Comparison of ENCODE assay signal across 23 mouse cellular contexts in the genomic region with DNA sequence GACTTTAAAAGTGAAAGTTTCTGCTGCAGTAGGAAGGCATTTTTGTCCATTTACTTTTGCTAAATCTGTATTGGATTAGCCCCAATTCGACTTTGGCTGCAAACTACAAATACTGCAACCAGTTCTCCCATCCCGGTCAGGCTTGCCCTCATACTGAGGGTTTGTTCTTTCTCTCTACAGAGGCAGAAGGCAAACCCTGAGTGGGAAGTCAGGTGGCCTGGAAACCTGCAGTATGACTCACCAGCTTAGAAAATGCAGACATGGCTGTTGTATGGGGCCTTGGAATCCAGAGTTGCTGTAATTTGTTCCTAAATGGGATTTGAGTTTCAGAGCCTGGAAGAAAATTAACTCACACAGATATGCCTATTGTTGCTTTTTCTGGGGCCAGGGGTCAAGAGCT.
DNase-seq lines count a peak whose midpoint lies in the region; ATAC-seq and TF ChIP-seq lines count a peak whose summit lies in the region.
"Had no signal": no experiment of that assay in that cellular context is flagged by ENCODE, and none has a peak within 500 bp of the region (broad histone marks: within the 10 kb centered on the region; RNA-seq: fewer than 3 reads in every experiment).

No protein-coding gene starts in this region.

- no peaks in the 10 kb centered on the region for H3K36me3 ChIP-seq in liver, adult 2 months (ENCODE audit: control insufficient read depth, insufficient read depth, low read length)
- H3K36me3 ChIP-seq in liver, postnatal 0 days (replicated peaks; ENCODE audit: insufficient read depth, low read length) = no peaks in the 10 kb centered on the region
- H3K36me3 ChIP-seq in forebrain, embryonic 14.5 days (ENCODE audit: control insufficient read depth, insufficient read depth, low read length) = no peaks in the 10 kb centered on the region
- H3K36me3 ChIP-seq: G1E; hindbrain, embryonic 12.5 days; limb, embryonic 13.5 days; lung, embryonic 15.5 days; midbrain, embryonic 15.5 days; neural tube, embryonic 13.5 days had no signal

- no peak overlapping the region for H3K4me3 ChIP-seq in liver, adult 2 months (ENCODE audit: insufficient read depth, low read depth, low read length)
- H3K4me3 ChIP-seq in liver, postnatal 0 days (ENCODE audit: low read depth, low read length) = no peak overlapping the region
- no peak overlapping the region for H3K4me3 ChIP-seq in cerebellum, adult 2 months (replicated peaks; ENCODE audit: insufficient read depth, low read depth, low read length)
- no peak overlapping the region for H3K4me3 ChIP-seq in forebrain, embryonic 14.5 days (ENCODE audit: low read depth, low read length)
- H3K4me3 ChIP-seq: gastrocnemius, adult 2 months; hindbrain, embryonic 12.5 days; limb, embryonic 13.5 days; lung, embryonic 15.5 days; megakaryocyte, embryonic 14.5 days; midbrain, embryonic 15.5 days; neural tube, embryonic 13.5 days had no signal

- H3K9me3 ChIP-seq in liver, postnatal 0 days (ENCODE audit: low read length) = no peaks in the 10 kb centered on the region
- H3K9me3 ChIP-seq in forebrain, embryonic 14.5 days (replicated peaks; ENCODE audit: control insufficient read depth, low read length) = no peaks in the 10 kb centered on the region
- H3K9me3 ChIP-seq: hindbrain, embryonic 12.5 days; limb, embryonic 13.5 days; lung, embryonic 15.5 days; megakaryocyte, embryonic 14.5 days; midbrain, embryonic 15.5 days; neural tube, embryonic 13.5 days had no signal

- H3K27me3 ChIP-seq in liver, adult 2 months (ENCODE audit: control insufficient read depth, insufficient read depth, low read length) = no peaks in the 10 kb centered on the region
- no peaks in the 10 kb centered on the region for H3K27me3 ChIP-seq in liver, postnatal 0 days (ENCODE audit: insufficient read depth, low read length)
- H3K27me3 ChIP-seq in cerebellum, adult 2 months (ENCODE audit: control insufficient read depth, insufficient read depth, low read length) = no peaks in the 10 kb centered on the region
- no peaks in the 10 kb centered on the region for H3K27me3 ChIP-seq in forebrain, embryonic 14.5 days (replicated peaks; ENCODE audit: control insufficient read depth, insufficient read depth, low read length)
- H3K27me3 ChIP-seq: CH12.LX; hindbrain, embryonic 12.5 days; limb, embryonic 13.5 days; lung, embryonic 15.5 days; megakaryocyte, embryonic 14.5 days; midbrain, embryonic 15.5 days; neural tube, embryonic 13.5 days had no signal

- 33% methylated on average over 2 of the region's 2 CpGs for WGBS in liver, adult 2 months
- WGBS in liver, postnatal 0 days (ENCODE audit: insufficient replicate concordance) = 77% methylated on average over 2 of the region's 2 CpGs
- WGBS in cerebellum, adult 2 months = 8% methylated on average over 2 of the region's 2 CpGs
- WGBS in forebrain, embryonic 14.5 days = 32% methylated on average over 2 of the region's 2 CpGs

- no peak for TF ChIP-seq POLR2A in liver, adult 2 months (IDR thresholded peaks at IDR 0.05; ENCODE audit: extremely low read depth, insufficient read depth, low read length)
- no peak for TF ChIP-seq POLR2A in cerebellum, adult 2 months (IDR thresholded peaks at IDR 0.05; ENCODE audit: borderline replicate concordance, insufficient read depth, low read length)

- peak; percentile 63 for DNase-seq in liver, adult 2 months (ENCODE audit: extremely low read depth, low read depth, low spot score)
- no peak for DNase-seq in liver, postnatal 0 days
- DNase-seq in NIH3T3 (ENCODE audit: low read depth) = peak; percentile 77
- peak; percentile 75 to 91 for DNase-seq in cerebellum, adult 2 months
- peak; percentile 75 to 79 for DNase-seq in cerebellum, postnatal 25 days
- DNase-seq in kidney, postnatal 25 days = no peak
- no peak for DNase-seq in kidney, adult 9 months
- no peak for DNase-seq in forebrain, embryonic 14.5 days (ENCODE audit: low spot score)
- DNase-seq: adrenal gland, postnatal 14 days; B cell, adult 2 months; gastrocnemius, adult 2 months; kidney, adult 8-10 months; kidney, postnatal 4 days; lung, postnatal 36 days had no signal

- no peak overlapping the region for H3K9ac ChIP-seq in liver, adult 2 months (ENCODE audit: low read depth, low read length)
- no peak overlapping the region for H3K9ac ChIP-seq in liver, postnatal 0 days (replicated peaks)
- no peak overlapping the region for H3K9ac ChIP-seq in forebrain, embryonic 14.5 days (ENCODE audit: low read length)
- H3K9ac ChIP-seq: hindbrain, embryonic 12.5 days; limb, embryonic 13.5 days; liver, embryonic 14.5 days; lung, embryonic 15.5 days; midbrain, embryonic 15.5 days; neural tube, embryonic 13.5 days had no signal

- no peaks in the 10 kb centered on the region for H3K79me2 ChIP-seq in liver, adult 2 months (ENCODE audit: control insufficient read depth, insufficient read depth, low read length)

- TF ChIP-seq EP300 in liver, postnatal 0 days (IDR thresholded peaks at IDR 0.05; ENCODE audit: low read depth) = no peak

- peaks cover 2% of the 10 kb centered on the region; the same call in 1 of the 2 replicates for H3K4me1 ChIP-seq in liver, adult 2 months (ENCODE audit: control insufficient read depth, insufficient read depth, low read length)
- no peaks in the 10 kb centered on the region for H3K4me1 ChIP-seq in liver, postnatal 0 days (ENCODE audit: insufficient read depth)
- H3K4me1 ChIP-seq in cerebellum, adult 2 months (ENCODE audit: control insufficient read depth, insufficient read depth, low read length) = peaks cover 21% of the 10 kb centered on the region
- no peaks in the 10 kb centered on the region for H3K4me1 ChIP-seq in forebrain, embryonic 14.5 days (ENCODE audit: control insufficient read depth, insufficient read depth, low read length)
- H3K4me1 ChIP-seq: hindbrain, embryonic 12.5 days; lung, embryonic 15.5 days; megakaryocyte, embryonic 14.5 days; midbrain, embryonic 15.5 days; neural tube, embryonic 13.5 days had no signal

- ATAC-seq in liver, postnatal 0 days = no peak
- ATAC-seq in forebrain, embryonic 14.5 days = no peak
- ATAC-seq: midbrain, embryonic 15.5 days had no signal

- TF ChIP-seq CTCF in liver, adult 2 months (IDR thresholded peaks at IDR 0.05; ENCODE audit: low read depth, low read length) = no peak
- TF ChIP-seq CTCF in liver, postnatal 0 days (IDR thresholded peaks at IDR 0.05; ENCODE audit: low read depth) = no peak
- no peak for TF ChIP-seq CTCF in cerebellum, adult 2 months (IDR thresholded peaks at IDR 0.05; ENCODE audit: borderline replicate concordance, insufficient read depth, low read depth, low read length)

- no peak overlapping the region for H3K4me2 ChIP-seq in liver, postnatal 0 days (ENCODE audit: low read depth, low read length)
- H3K4me2 ChIP-seq in forebrain, embryonic 14.5 days (ENCODE audit: low read length) = no peak overlapping the region
- H3K4me2 ChIP-seq: hindbrain, embryonic 12.5 days; limb, embryonic 13.5 days; lung, embryonic 15.5 days; midbrain, embryonic 15.5 days; neural tube, embryonic 13.5 days had no signal

- no peak overlapping the region for H3K27ac ChIP-seq in liver, adult 2 months (replicated peaks; ENCODE audit: insufficient read depth, low read depth, low read length)
- H3K27ac ChIP-seq in liver, postnatal 0 days (ENCODE audit: low read depth) = no peak overlapping the region
- peak overlapping the region; percentile 58; the same call in 1 of the 2 replicates for H3K27ac ChIP-seq in cerebellum, adult 2 months (ENCODE audit: insufficient read depth, low read length)
- no peak overlapping the region for H3K27ac ChIP-seq in forebrain, embryonic 14.5 days (ENCODE audit: low read depth, low read length)
- H3K27ac ChIP-seq: gastrocnemius, adult 2 months; hindbrain, embryonic 12.5 days; limb, embryonic 13.5 days; liver, embryonic 14.5 days; lung, embryonic 15.5 days; midbrain, embryonic 15.5 days; neural tube, embryonic 13.5 days had no signal

Comparison
In these comparisons a context has a peak if more than half of its experiments do, and no peak if none do; other contexts are left out.
1. DNase-seq: peak in liver, adult 2 months (single experiment), NIH3T3 (single experiment), cerebellum, adult 2 months (2 of 2) and cerebellum, postnatal 25 days (2 of 2); none in liver, postnatal 0 days (single experiment), kidney, postnatal 25 days (0 of 2), kidney, adult 9 months (single experiment) and forebrain, embryonic 14.5 days (single experiment).